Mouse (Mus musculus) neural tube, embryonic 15.5 days (tissue): ENCODE data around the gene Gm20826. TPM values are rescaled to one million over a fixed set of nuclear protein-coding genes. Genes with fewer than 3 reads are reported as not detected.
"Not testable (repeated sequence)": the region's sequence is repeated elsewhere in the genome, so short reads cannot be mapped to it uniquely, and the experiment has no call there.

Experiments used
- ATAC-seq: fragments of 200-750 bp; cut with Nextera tagmentation; 2 replicates; pipeline ENCODE4 v1.8.0; 2017; ENCODE audit warnings: mild to moderate bottlenecking, moderate TSS enrichment, moderate library complexity; ENCODE audit not compliant: low FRiP score
- H3K27ac ChIP-seq: fragments of 300-500 bp; sonication (generic); replicated peaks from 2 replicates; pipeline ENCODE4 v1.5.1; 2015; ENCODE audit warnings: mild to moderate bottlenecking, inconsistent platforms
- H3K27me3 ChIP-seq: fragments of 300-500 bp; sonication (generic); replicated peaks from 2 replicates; pipeline ENCODE4 v1.6.1; 2015; ENCODE audit warnings: inconsistent platforms
- H3K36me3 ChIP-seq: fragments of 300-500 bp; sonication (generic); 2 replicates; pipeline ENCODE4 v1.6.1; 2015; ENCODE audit warnings: inconsistent platforms
- H3K4me1 ChIP-seq: fragments of 300-500 bp; sonication (generic); 2 replicates; pipeline ENCODE4 v1.6.1; 2015; ENCODE audit warnings: inconsistent platforms
- H3K4me2 ChIP-seq: fragments of 300-500 bp; sonication (generic); 2 replicates; pipeline ENCODE4 v1.6.1; 2015; ENCODE audit warnings: inconsistent platforms, mild to moderate bottlenecking, moderate library complexity
- H3K4me3 ChIP-seq: fragments of 300-500 bp; sonication (generic); replicated peaks from 2 replicates; pipeline ENCODE4 v1.5.1; 2015; ENCODE audit warnings: mild to moderate bottlenecking, inconsistent platforms
- H3K9ac ChIP-seq: fragments of 300-500 bp; sonication (generic); replicated peaks from 2 replicates; pipeline ENCODE4 v1.6.1; 2015; ENCODE audit warnings: mild to moderate bottlenecking, inconsistent platforms
- H3K9me3 ChIP-seq: fragments of 300-500 bp; sonication (generic); replicated peaks from 2 replicates; pipeline ENCODE4 v1.6.1; 2016; ENCODE audit warnings: inconsistent platforms
- WGBS: fragments of 180-500 bp; shearing (Covaris S2); methylation state at CpG from one replicate; pipeline ENCODE4 v1.1.7; 2015; ENCODE audit warnings: mixed read lengths; 5-methylcytosine and 5-hydroxymethylcytosine counted together
- polyA plus RNA-seq: library from polyadenylated mRNA; unstranded; fragments of >200 nt; fragmentation: Nextera tagmentation; extraction: Ambion mirVana; gene quantifications from 2 replicates; pipeline ENCODE4 v1.2.1, GENCODE M21; 2015

Gene Gm20826
- 0.05 TPM in 1 of 2 replicates, not detected in the other for polyA plus RNA-seq

GRCm38 (mm10) chrY:7638389-7638788 is at the start of gene Gm20826:
Gene Gm20826, minus strand, starts transcription at chrY:7638489.
- H3K4me1 ChIP-seq, H3K4me3 ChIP-seq, ATAC-seq, H3K9ac ChIP-seq, H3K9me3 ChIP-seq, H3K36me3 ChIP-seq, H3K4me2 ChIP-seq, H3K27ac ChIP-seq, H3K27me3 ChIP-seq: not testable (repeated sequence)
- no CpG with 5 or more reads among the region's 3 CpGs for WGBS

Other genes starting within 250 kb of the Gm20826 start
- not detected in 2 replicates for gene Gm21788, start 233.5 kb downstream of the Gm20826 start, polyA plus RNA-seq
- not detected in 2 replicates for gene Gm28576, start 84.5 kb upstream of the Gm20826 start, polyA plus RNA-seq